Mouse (Mus musculus) large intestine, adult 2 months (tissue): Measurements from ENCODE around the gene Gse1. TPM values are rescaled to one million over a fixed set of nuclear protein-coding genes. Genes with fewer than 3 reads are reported as not detected.

Source experiments
- DNase-seq: peaks from one replicate; pipeline ENCODE4 v3.0.0-alpha.2; 2012; ENCODE audit warnings: low read depth, low spot score
- WGBS: fragments of 180-500 bp; shearing (Covaris S2); methylation state at CpG from one replicate; pipeline ENCODE4 v1.1.7; 2018; 5-methylcytosine and 5-hydroxymethylcytosine counted together
- polyA plus RNA-seq: library from polyadenylated mRNA; depleted of rRNA; stranded (reverse); fragments of >200 nt; gene quantifications from 2 replicates; pipeline ENCODE4 v1.2.3, GENCODE M21; 2012

Gene Gse1
- polyA plus RNA-seq, 1 experiment = 22.1 TPM

GRCm38 (mm10) chr8:120512326-120512725 lies 284.1 kb downstream of the Gse1 start:
- DNase-seq = no peak
- 81% methylated on average over 11 of the region's 11 CpGs for WGBS

DNA sequence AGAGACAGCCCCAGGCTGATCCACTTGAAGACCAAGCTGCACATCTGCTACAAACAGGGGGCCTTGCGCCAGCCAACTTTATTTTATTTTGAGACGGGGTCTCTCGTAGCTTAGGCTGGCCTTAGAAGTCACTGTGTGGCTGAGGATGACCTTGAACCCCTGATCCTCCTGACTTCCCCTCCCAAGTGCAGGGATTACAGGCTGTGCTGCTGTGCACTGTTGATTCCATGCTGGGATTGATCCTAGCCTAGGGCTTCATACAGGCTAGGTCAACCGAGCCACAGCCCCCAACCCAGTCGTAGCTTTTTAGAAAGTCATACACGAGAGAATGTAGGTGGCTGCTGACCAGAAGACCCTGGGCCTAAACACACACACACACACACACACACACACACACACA lies 284.9 kb downstream of the Gse1 start:
- DNase-seq = no peak
- WGBS = 95% methylated on average over 6 of the region's 6 CpGs

DNA sequence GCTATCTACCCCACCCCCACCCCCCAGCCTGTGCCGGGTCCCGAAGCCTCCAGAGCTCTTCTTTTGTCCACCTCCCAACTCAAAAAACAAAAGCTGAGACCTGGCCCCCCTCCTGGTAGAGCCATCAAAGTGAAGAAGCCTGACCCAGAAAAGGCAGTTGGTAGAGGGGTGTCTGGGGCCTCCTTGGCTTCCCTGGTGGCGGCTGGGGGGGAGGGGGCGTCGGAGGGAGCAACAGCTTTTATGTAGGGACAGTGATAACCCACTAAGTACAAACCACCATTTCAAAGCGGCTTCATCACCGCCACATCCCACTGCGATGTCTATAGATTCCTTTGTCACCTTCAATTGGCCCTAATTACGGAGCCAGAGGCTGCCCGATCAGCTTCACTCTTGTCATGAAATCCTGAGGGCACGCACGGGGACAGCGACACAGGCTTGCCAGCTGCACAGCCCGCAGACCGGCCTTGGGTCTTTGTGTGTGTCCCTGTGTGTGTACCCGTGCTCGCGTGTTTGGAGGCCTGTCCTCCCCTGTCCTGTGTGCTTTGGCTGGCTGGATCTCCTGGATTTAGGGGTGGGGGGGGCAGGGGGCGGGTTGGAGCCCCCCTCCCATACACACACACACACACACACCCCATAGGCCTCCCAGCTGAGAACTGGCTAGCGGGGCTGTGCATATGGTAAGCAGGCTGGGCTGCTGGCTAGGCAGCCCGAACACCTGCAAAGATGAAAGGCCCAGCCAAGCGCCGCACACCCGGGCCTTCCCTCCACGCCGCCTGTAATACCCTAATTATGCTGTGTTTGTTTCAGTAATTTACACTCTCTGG lies 285.6 kb downstream of the Gse1 start:
- no peak for DNase-seq
- 85% methylated on average over 26 of the region's 26 CpGs for WGBS

GRCm38 (mm10) chr8:120515214-120515613 lies 287.0 kb downstream of the Gse1 start:
- DNase-seq = no peak
- WGBS = 95% methylated on average over 2 of the region's 2 CpGs

- DNase-seq = no peak
- WGBS = 85% methylated on average over 6 of the region's 6 CpGs
Observed at GRCm38 (mm10) chr8:120515650-120516049, 287.4 kb downstream of the Gse1 start.

DNA sequence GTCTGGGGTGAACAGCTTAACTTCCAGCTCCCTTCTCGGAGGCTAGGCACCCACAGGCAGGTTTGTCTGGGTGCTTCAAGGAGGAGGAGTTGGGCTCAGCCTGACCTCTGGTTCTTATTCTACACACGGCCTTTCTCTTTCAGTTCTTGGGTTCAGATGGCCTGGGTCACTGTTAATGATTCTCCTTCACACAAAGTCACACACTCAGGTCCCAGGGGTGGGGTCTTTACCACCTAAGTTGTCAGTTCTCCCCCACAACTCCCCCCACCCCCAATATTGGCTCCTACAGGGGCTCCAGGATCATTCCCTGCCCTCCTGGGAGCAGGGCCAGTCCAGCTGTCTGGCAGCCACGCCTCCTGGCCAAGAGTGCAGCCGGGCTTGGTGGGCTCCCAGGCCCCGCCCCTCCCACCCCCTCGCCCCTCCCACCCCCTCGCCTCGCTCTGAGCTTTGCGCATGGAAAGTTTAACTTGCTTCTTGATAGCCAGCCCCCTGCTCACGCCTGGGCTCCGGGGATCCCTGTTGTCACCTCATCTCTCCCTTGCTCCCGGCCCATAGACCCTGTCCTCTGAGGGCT lies 288.0 kb downstream of the Gse1 start:
- WGBS = 53% methylated on average over 12 of the region's 12 CpGs
- DNase-seq = no peak

GRCm38 (mm10) chr8:120517666-120518410 lies 289.6 kb downstream of the Gse1 start:
- 55% methylated on average over 11 of the region's 11 CpGs for WGBS
- no peak for DNase-seq

- DNase-seq = no peak
- WGBS = 73% methylated on average over 14 of the region's 14 CpGs
Observed at GRCm38 (mm10) chr8:120518736-120519534, 290.7 kb downstream of the Gse1 start.

DNA sequence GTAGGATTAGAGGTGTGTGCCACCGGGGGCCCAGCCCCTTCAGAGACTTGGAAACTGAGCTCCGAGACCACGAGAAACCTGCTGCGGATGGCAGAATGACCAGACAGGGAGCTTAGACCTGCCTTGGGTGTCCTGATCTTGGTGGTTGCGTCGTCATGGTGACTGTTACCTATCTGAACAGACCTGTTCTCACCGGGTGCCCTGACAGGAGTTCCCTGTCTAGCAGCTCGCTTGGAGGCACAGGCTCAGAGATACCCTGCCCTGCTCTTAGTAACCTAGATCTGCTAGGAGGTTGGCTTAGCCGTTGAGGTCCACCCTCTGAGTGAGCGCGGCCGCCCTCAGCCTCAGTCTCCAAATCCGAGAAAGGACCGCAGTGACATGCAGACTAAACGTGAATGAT lies 292.0 kb downstream of the Gse1 start:
- 81% methylated on average over 15 of the region's 15 CpGs for WGBS

GRCm38 (mm10) chr8:120520707-120521590 lies 292.7 kb downstream of the Gse1 start:
- no peak for DNase-seq
- 63% methylated on average over 20 of the region's 20 CpGs for WGBS

More for the DNA sequence above, 292.0 kb downstream of the Gse1 start:
- DNase-seq = no peak

DNA sequence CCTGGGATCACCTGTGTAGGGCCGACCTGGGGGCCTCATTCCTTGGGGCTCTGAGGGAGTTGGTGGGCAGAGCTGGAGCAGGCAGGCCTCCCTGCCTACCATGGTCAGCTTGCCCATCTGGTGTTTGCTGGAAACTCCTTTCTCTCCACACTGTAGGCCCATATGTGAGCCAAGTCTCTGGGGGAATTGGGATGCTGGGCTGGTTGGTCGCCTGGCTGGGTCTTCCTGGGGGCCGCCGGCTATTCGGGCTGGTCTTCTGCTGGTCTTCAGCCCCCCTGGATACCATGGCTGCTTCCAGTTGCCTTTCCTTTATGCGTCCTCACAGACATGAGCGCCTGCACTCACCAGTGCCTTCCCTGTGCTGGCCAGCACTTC lies 293.3 kb downstream of the Gse1 start:
- 79% methylated on average over 7 of the region's 7 CpGs for WGBS
- no peak for DNase-seq

DNA sequence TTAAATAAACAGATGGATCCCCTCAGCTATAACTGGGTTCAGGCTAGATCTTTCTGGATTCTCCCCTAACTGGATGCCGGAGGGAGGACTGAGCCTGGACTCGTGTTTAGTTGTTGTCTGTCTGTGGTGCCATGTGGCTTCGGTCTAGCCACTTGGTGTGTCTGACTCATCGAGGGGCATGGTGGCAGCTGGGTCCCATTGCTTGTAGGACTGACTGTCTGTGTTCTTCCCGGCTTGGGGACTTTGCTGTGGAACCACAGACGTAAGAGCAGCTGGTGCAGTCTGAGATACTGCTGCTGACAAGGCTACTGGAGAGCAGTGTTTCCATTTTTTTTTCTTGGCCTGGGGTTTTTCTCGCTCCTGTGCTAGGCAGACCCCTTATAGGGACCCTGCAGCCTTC lies 295.4 kb downstream of the Gse1 start:
- 85% methylated on average over 7 of the region's 7 CpGs for WGBS

DNA sequence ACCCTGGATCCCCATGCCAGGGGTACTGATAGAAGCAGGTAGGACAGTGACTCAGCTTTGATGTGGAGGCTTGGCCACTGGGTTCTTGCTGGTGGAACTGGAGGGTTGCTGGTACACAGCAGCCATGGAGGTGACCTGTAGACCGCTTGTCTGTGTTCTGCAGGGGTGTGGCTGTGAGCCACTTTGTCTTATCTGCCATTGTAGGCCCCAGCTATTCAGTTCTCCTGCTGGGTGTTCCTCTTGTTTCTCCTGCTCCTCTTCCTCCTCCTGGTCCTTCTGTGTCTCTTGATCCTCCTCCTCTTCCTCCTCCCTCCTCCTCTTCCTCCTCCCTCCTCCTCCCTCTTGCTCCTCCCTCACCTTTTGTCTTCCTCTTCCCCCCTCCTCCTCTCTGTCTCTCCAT lies 296.9 kb downstream of the Gse1 start:
- no peak for DNase-seq
- 73% methylated on average over 1 of the region's 1 CpGs for WGBS

More for the DNA sequence above, 295.4 kb downstream of the Gse1 start:
- no peak for DNase-seq

- 46% methylated on average over 6 of the region's 6 CpGs for WGBS
- DNase-seq = no peak
Observed at GRCm38 (mm10) chr8:120525832-120526231, 297.6 kb downstream of the Gse1 start.

DNA sequence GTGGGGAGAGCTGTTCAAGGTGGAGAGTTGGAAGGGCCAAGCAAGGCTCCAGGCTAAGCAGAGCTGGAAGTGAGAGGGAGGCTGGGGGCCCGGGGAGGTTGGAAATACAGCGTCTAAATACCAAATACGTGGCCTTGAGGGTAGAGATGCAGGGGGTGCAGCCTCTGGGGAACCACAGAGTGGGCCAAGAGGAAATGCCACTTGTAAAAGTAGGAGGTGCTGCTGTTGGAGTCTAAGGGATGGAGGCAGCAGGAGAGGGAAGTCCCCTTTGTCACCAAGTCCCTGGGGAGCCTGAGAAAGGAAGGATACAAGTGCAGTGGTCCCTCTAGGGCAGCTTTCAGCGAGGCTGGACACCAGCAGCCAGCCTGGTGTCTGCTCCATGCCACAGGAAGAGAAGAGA lies 298.3 kb downstream of the Gse1 start:
- no peak for DNase-seq
- 67% methylated on average over 4 of the region's 4 CpGs for WGBS

GRCm38 (mm10) chr8:120528332-120528731 lies 300.1 kb downstream of the Gse1 start:
- DNase-seq = no peak
- WGBS = 49% methylated on average over 3 of the region's 3 CpGs

DNA sequence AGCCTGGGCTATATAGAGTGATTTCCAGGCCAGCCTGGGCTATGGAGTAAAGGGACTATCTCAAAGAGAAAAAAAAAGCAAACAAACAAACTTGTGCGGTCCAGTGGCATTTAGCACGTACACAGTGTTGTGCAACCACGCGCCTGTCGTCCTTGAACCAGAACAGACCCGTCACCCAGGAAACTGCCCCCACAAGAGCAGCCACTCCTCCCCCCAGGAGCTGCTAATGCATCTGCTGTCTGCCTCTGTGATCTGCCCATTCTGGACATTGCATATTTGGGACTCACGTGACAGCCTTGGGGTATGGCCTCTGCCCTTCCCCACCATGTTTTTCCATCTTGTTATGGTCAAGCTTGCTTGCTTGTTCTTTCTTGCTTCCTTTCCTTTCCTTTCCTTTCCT lies 301.0 kb downstream of the Gse1 start:
- WGBS = 72% methylated on average over 7 of the region's 7 CpGs
- DNase-seq = no peak

- 84% methylated on average over 16 of the region's 16 CpGs for WGBS
- DNase-seq = no peak
Observed at GRCm38 (mm10) chr8:120530954-120531656, 302.8 kb downstream of the Gse1 start.
